Mouse (Mus musculus): ENCODE measurements around the gene Pef1. TPM values are rescaled to one million over a fixed set of nuclear protein-coding genes. Genes with fewer than 3 reads are reported as not detected.

Gene Pef1
- polyA plus RNA-seq, 1 experiment from 2014 or later, result 81.7 TPM

GRCm38 (mm10) chr4:130125935-130126334, 23.6 kb downstream of the Pef1 start:
- Histone ChIP-seq H3K27me3 (replicated peaks; ENCODE audit: control insufficient read depth, insufficient read depth, low read length) (no peaks in the 10 kb centered on the region), H3K9ac (ENCODE audit: low read depth, low read length) (no peak overlapping the region), H3K4me2 (ENCODE audit: low read depth, low read length) (no peak overlapping the region), H3K9me3 (ENCODE audit: control insufficient read depth, low read length) (no peaks in the 10 kb centered on the region), H3K4me3 (ENCODE audit: low read length) (no peak overlapping the region), H3K27ac (ENCODE audit: low read length) (no peak overlapping the region), H3K4me1 (ENCODE audit: control insufficient read depth, insufficient read depth, low read length) (peaks cover 18% of the 10 kb centered on the region), H3K36me3 (ENCODE audit: control insufficient read depth, insufficient read depth, low read length) (peaks cover 33% of the 10 kb centered on the region)
- ATAC-seq, result no peak
- 81% methylated on average over 5 of the region's 5 CpGs for WGBS

GRCm38 (mm10) chr4:130128907-130129306, 26.5 kb downstream of the Pef1 start:
- Histone ChIP-seq H3K9me3 (ENCODE audit: control insufficient read depth, low read length) (no peaks in the 10 kb centered on the region), H3K36me3 (ENCODE audit: control insufficient read depth, insufficient read depth, low read length) (peaks cover 24% of the 10 kb centered on the region), H3K27ac (ENCODE audit: low read length) (no peak overlapping the region), H3K9ac (ENCODE audit: low read depth, low read length) (no peak overlapping the region), H3K27me3 (replicated peaks; ENCODE audit: control insufficient read depth, insufficient read depth, low read length) (no peaks in the 10 kb centered on the region), H3K4me3 (ENCODE audit: low read length) (no peak overlapping the region), H3K4me1 (ENCODE audit: control insufficient read depth, insufficient read depth, low read length) (peaks cover 40% of the 10 kb centered on the region), H3K4me2 (ENCODE audit: low read depth, low read length) (no peak overlapping the region)
- no peak for ATAC-seq
- WGBS, result 76% methylated on average over 5 of the region's 5 CpGs

GRCm38 (mm10) chr4:130130082-130130481, 27.7 kb downstream of the Pef1 start:
- Histone ChIP-seq H3K4me1 (ENCODE audit: control insufficient read depth, insufficient read depth, low read length) (peaks cover 51% of the 10 kb centered on the region), H3K27me3 (replicated peaks; ENCODE audit: control insufficient read depth, insufficient read depth, low read length) (no peaks in the 10 kb centered on the region), H3K4me2 (ENCODE audit: low read depth, low read length) (no peak overlapping the region), H3K36me3 (ENCODE audit: control insufficient read depth, insufficient read depth, low read length) (peaks cover 15% of the 10 kb centered on the region), H3K4me3 (ENCODE audit: low read length) (no peak overlapping the region), H3K9ac (ENCODE audit: low read depth, low read length) (peak overlapping the region; percentile 43; the same call in 1 of the 2 replicates), H3K27ac (ENCODE audit: low read length) (peak overlapping the region; percentile 94), H3K9me3 (ENCODE audit: control insufficient read depth, low read length) (no peaks in the 10 kb centered on the region)
- WGBS, result 80% methylated on average over 10 of the region's 10 CpGs
- ATAC-seq, result no peak

GRCm38 (mm10) chr4:130130641-130131350, 28.4 kb downstream of the Pef1 start:
- no peaks in the 10 kb centered on the region for H3K9me3 ChIP-seq (ENCODE audit: control insufficient read depth, low read length)
- H3K4me1 ChIP-seq (ENCODE audit: control insufficient read depth, insufficient read depth, low read length), result peaks cover 52% of the 10 kb centered on the region
- H3K9ac ChIP-seq (ENCODE audit: low read depth, low read length), result peak overlapping the region; percentile 43; the same call in 1 of the 2 replicates
- peak overlapping the region; percentile 27; the same call in 1 of the 2 replicates for H3K4me2 ChIP-seq (ENCODE audit: low read depth, low read length)
- no peaks in the 10 kb centered on the region for H3K27me3 ChIP-seq (replicated peaks; ENCODE audit: control insufficient read depth, insufficient read depth, low read length)
- no peak overlapping the region for H3K4me3 ChIP-seq (ENCODE audit: low read length)
- peak overlapping the region; percentile 94 for H3K27ac ChIP-seq (ENCODE audit: low read length)
- ATAC-seq, result peak; percentile 91
- peaks cover 8% of the 10 kb centered on the region for H3K36me3 ChIP-seq (ENCODE audit: control insufficient read depth, insufficient read depth, low read length)
- WGBS, result 51% methylated on average over 13 of the region's 13 CpGs

GRCm38 (mm10) chr4:130131448-130132105, 29.2 kb downstream of the Pef1 start:
- Histone ChIP-seq H3K4me1 (ENCODE audit: control insufficient read depth, insufficient read depth, low read length) (peaks cover 52% of the 10 kb centered on the region), H3K4me3 (ENCODE audit: low read length) (no peak overlapping the region), H3K36me3 (ENCODE audit: control insufficient read depth, insufficient read depth, low read length) (0 out of 2 replicates have a peak, but pooled peaks cover under 1% of the 10 kb centered on the region), H3K9me3 (ENCODE audit: control insufficient read depth, low read length) (no peaks in the 10 kb centered on the region), H3K27me3 (replicated peaks; ENCODE audit: control insufficient read depth, insufficient read depth, low read length) (no peaks in the 10 kb centered on the region), H3K4me2 (ENCODE audit: low read depth, low read length) (0 out of 2 replicates have a peak overlapping the region, but pooled peaks have one; percentile 9), H3K27ac (ENCODE audit: low read length) (peak overlapping the region; percentile 94), H3K9ac (ENCODE audit: low read depth, low read length) (no peak overlapping the region)
- ATAC-seq, result no peak
- WGBS, result 80% methylated on average over 7 of the region's 7 CpGs

GRCm38 (mm10) chr4:130133399-130133798, 31.0 kb downstream of the Pef1 start:
- WGBS, result 45% methylated on average over 6 of the region's 6 CpGs
- H3K4me3 ChIP-seq (ENCODE audit: low read length), result no peak overlapping the region
- H3K27me3 ChIP-seq (replicated peaks; ENCODE audit: control insufficient read depth, insufficient read depth, low read length), result 0 out of 2 replicates have a peak, but pooled peaks cover 4% of the 10 kb centered on the region
- no peak overlapping the region for H3K9ac ChIP-seq (ENCODE audit: low read depth, low read length)
- H3K27ac ChIP-seq (ENCODE audit: low read length), result no peak overlapping the region
- peaks cover 52% of the 10 kb centered on the region for H3K4me1 ChIP-seq (ENCODE audit: control insufficient read depth, insufficient read depth, low read length)
- peak; percentile 58 for ATAC-seq
- H3K4me2 ChIP-seq (ENCODE audit: low read depth, low read length), result no peak overlapping the region
- no peaks in the 10 kb centered on the region for H3K9me3 ChIP-seq (ENCODE audit: control insufficient read depth, low read length)
- no peaks in the 10 kb centered on the region for H3K36me3 ChIP-seq (ENCODE audit: control insufficient read depth, insufficient read depth, low read length)

GRCm38 (mm10) chr4:130138441-130139213, 36.3 kb downstream of the Pef1 start:
- Histone ChIP-seq H3K4me2 (ENCODE audit: low read depth, low read length) (peak overlapping the region; percentile 59), H3K27me3 (replicated peaks; ENCODE audit: control insufficient read depth, insufficient read depth, low read length) (peaks cover 28% of the 10 kb centered on the region), H3K4me1 (ENCODE audit: control insufficient read depth, insufficient read depth, low read length) (peaks cover 18% of the 10 kb centered on the region; the same call in 1 of the 2 replicates), H3K27ac (ENCODE audit: low read length) (no peak overlapping the region), H3K4me3 (ENCODE audit: low read length) (peak overlapping the region; percentile 35), H3K9me3 (ENCODE audit: control insufficient read depth, low read length) (no peaks in the 10 kb centered on the region), H3K9ac (ENCODE audit: low read depth, low read length) (peak overlapping the region; percentile 20; the same call in 1 of the 2 replicates), H3K36me3 (ENCODE audit: control insufficient read depth, insufficient read depth, low read length) (no peaks in the 10 kb centered on the region)
- under 1% methylated on average over 56 of the region's 57 CpGs for WGBS
- peak; percentile 53 for ATAC-seq

- 0 out of 2 replicates have a peak, but pooled peaks have one; percentile 5 for ATAC-seq
- Histone ChIP-seq H3K4me3 (ENCODE audit: low read length) (peak within 1 kb of the TSS; percentile 35), H3K9me3 (ENCODE audit: control insufficient read depth, low read length) (no peaks in the 10 kb centered on the region), H3K4me1 (ENCODE audit: control insufficient read depth, insufficient read depth, low read length) (peaks cover 13% of the 10 kb centered on the region; the same call in 1 of the 2 replicates), H3K27ac (ENCODE audit: low read length) (no peak within 1 kb of the TSS), H3K27me3 (replicated peaks; ENCODE audit: control insufficient read depth, insufficient read depth, low read length) (peaks cover 28% of the 10 kb centered on the region), H3K36me3 (ENCODE audit: control insufficient read depth, insufficient read depth, low read length) (no peaks in the 10 kb centered on the region), H3K4me2 (ENCODE audit: low read depth, low read length) (peak within 1 kb of the TSS; percentile 59), H3K9ac (ENCODE audit: low read depth, low read length) (peak within 1 kb of the TSS; percentile 20; the same call in 1 of the 2 replicates)
- WGBS, result 2% methylated on average over 14 of the region's 15 CpGs
These were observed 36.8 kb downstream of the Pef1 start, which contains the start of gene Hcrtr1 for GRCm38 (mm10) chr4:130139214-130139492. Gene Hcrtr1, minus strand, starts transcription at chr4:130139359.

GRCm38 (mm10) chr4:130140992-130141402, 38.6 kb downstream of the Pef1 start:
- ATAC-seq, result no peak
- Histone ChIP-seq H3K27me3 (replicated peaks; ENCODE audit: control insufficient read depth, insufficient read depth, low read length) (peaks cover 28% of the 10 kb centered on the region), H3K4me1 (ENCODE audit: control insufficient read depth, insufficient read depth, low read length) (peaks cover 3% of the 10 kb centered on the region; the same call in 1 of the 2 replicates), H3K9me3 (ENCODE audit: control insufficient read depth, low read length) (no peaks in the 10 kb centered on the region), H3K4me2 (ENCODE audit: low read depth, low read length) (no peak overlapping the region), H3K9ac (ENCODE audit: low read depth, low read length) (no peak overlapping the region), H3K27ac (ENCODE audit: low read length) (no peak overlapping the region), H3K4me3 (ENCODE audit: low read length) (no peak overlapping the region), H3K36me3 (ENCODE audit: control insufficient read depth, insufficient read depth, low read length) (no peaks in the 10 kb centered on the region)
- 50% methylated on average over 9 of the region's 9 CpGs for WGBS

Data from intestine, embryonic 16.5 days (tissue).